Mouse (Mus musculus) neural tube, embryonic 12.5 days (tissue): Measurements from ENCODE around the gene Cyp2s1. TPM values are rescaled to one million over a fixed set of nuclear protein-coding genes. Genes with fewer than 3 reads are reported as not detected.
"Not testable (repeated sequence)": the region's sequence is repeated elsewhere in the genome, so short reads cannot be mapped to it uniquely, and the experiment has no call there.

ENCODE experiments used
- ATAC-seq: fragments of 200-750 bp; cut with Nextera tagmentation; 2 replicates; pipeline ENCODE4 v1.8.0; 2017; ENCODE audit warnings: low read depth, mild to moderate bottlenecking, moderate TSS enrichment, moderate library complexity; ENCODE audit not compliant: low FRiP score
- H3K27ac ChIP-seq: fragments of 300-500 bp; sonication (generic); 2 replicates; pipeline ENCODE4 v1.5.1; 2016
- H3K27me3 ChIP-seq: fragments of 300-500 bp; sonication (generic); replicated peaks from 2 replicates; pipeline ENCODE4 v1.6.1; 2016; ENCODE audit warnings: mild to moderate bottlenecking
- H3K36me3 ChIP-seq: fragments of 300-500 bp; sonication (generic); 2 replicates; pipeline ENCODE4 v1.6.1; 2016; ENCODE audit warnings: mild to moderate bottlenecking
- H3K4me1 ChIP-seq: fragments of 300-500 bp; sonication (generic); 2 replicates; pipeline ENCODE4 v1.6.1; 2016
- H3K4me2 ChIP-seq: fragments of 300-500 bp; sonication (generic); replicated peaks from 2 replicates; pipeline ENCODE4 v1.6.1; 2016; ENCODE audit warnings: mild to moderate bottlenecking
- H3K4me3 ChIP-seq: fragments of 300-500 bp; sonication (generic); 2 replicates; pipeline ENCODE4 v1.5.1; 2016
- H3K9ac ChIP-seq: fragments of 300-500 bp; sonication (generic); 2 replicates; pipeline ENCODE4 v1.6.1; 2016; ENCODE audit warnings: mild to moderate bottlenecking
- H3K9me3 ChIP-seq: fragments of 300-500 bp; sonication (generic); 2 replicates; pipeline ENCODE4 v1.6.1; 2016; ENCODE audit warnings: mild to moderate bottlenecking
- WGBS: fragments of 180-500 bp; shearing (Covaris S2); methylation state at CpG from one replicate; pipeline ENCODE4 v1.1.7; 2016; 5-methylcytosine and 5-hydroxymethylcytosine counted together
- polyA plus RNA-seq: library from polyadenylated mRNA; unstranded; fragments of >200 nt; fragmentation: Nextera tagmentation; extraction: Ambion mirVana; gene quantifications from 2 replicates; pipeline ENCODE4 v1.2.1, GENCODE M21; 2016

The Cyp2s1 gene
- polyA plus RNA-seq, 1 experiment from 2014 or later, result 4.0 TPM

DNA sequence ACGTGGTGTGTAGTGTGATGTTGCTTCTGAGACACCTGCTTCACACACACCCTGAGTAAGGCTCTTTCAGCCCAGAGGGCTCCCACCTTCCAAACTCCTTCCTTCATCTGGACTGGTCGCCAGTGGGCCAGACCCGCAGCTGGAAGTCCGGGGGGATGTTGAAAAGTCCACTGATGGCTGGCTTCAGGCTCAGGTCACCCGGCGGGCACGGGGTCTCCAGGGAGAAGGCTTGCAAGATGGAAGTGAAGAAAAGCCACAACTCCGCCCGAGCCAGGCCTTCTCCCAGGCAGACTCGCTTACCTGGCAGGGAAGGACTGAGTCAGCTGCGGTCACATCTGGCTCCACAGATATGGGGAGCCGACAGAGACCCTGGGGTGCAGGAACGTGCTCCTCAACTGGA is 13.3 kb downstream of the Cyp2s1 start:
- 81% methylated on average over 13 of the region's 13 CpGs for WGBS
- Histone ChIP-seq H3K36me3 (no peaks in the 10 kb centered on the region), H3K4me3 (no peak overlapping the region), H3K4me2 (no peak overlapping the region), H3K9ac (no peak overlapping the region), H3K4me1 (peaks cover 9% of the 10 kb centered on the region; the same call in 1 of the 2 replicates), H3K27me3 (no peaks in the 10 kb centered on the region), H3K9me3 (no peaks in the 10 kb centered on the region), H3K27ac (no peak overlapping the region)
- no peak for ATAC-seq

DNA sequence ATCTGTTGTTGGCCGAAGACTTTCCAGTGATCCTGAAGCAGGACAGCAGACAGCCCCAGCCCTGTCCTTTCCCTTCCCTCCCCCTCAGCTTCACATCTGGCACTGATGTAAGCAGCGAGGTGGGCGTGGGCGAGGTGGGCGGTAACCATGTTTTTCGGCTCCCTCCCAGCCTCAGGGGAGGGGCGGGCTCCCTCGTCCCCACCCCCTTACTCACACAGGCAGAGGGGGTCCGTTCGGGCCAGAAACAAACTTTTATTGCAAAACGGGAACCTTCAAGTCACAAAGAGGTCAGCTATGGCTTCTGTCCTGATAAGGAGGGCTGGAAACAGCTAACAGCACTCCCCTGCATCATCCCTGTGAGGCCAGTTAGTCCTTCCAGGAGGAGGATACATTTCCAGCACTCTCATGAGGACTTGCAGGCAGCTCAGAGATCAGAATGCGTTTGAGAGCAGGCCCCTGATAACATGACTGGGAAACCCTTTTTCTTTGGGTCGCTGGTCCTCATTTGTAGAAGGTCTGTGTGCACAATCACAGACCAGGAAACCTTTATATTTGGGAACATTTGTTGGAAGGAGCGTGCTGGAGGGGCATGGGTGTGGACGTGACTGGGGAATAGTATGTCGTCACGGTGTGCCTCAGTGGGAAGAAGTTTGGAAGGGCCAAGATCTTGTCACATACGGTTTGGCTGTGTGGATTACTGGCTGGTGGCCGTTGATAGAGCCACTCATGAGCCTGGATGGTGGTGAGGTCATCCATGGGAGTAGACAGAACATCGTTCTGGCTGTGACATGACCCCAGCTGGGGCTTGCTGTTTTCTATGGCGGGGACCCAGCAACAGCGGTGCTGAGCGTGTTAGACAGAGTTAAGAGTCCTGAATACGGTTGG is 14.2 kb downstream of the Cyp2s1 start:
- Histone ChIP-seq H3K9ac (no peak overlapping the region), H3K9me3 (no peaks in the 10 kb centered on the region), H3K27ac (no peak overlapping the region), H3K36me3 (no peaks in the 10 kb centered on the region), H3K4me2 (peak overlapping the region; percentile 39), H3K4me1 (peaks cover 9% of the 10 kb centered on the region; the same call in 1 of the 2 replicates), H3K27me3 (no peaks in the 10 kb centered on the region), H3K4me3 (no peak overlapping the region)
- ATAC-seq, result no peak
- WGBS, result 35% methylated on average over 24 of the region's 24 CpGs

DNA sequence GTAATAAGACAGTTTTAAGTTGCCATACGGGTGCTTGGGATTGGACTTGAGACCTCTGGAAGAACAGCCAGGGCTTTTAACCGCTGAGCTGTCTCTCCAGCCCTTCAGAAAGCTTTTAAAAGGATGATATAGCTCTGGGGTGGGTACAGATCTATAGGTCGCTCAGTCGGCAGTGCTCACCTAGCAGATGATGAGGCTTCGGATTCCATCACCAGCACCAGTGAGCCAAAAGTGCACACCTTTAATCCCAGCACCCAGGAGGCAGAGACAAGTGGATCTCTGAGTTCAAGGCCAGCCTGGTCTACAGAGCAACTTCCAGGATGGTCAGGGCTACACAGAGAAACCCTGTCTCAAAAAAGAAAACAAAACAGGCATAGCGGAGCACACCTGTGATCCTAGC is 15.7 kb downstream of the Cyp2s1 start:
- Histone ChIP-seq H3K4me1 (peaks cover 9% of the 10 kb centered on the region; the same call in 1 of the 2 replicates), H3K4me3 (no peak overlapping the region), H3K9me3 (no peaks in the 10 kb centered on the region), H3K27ac (no peak overlapping the region), H3K4me2 (no peak overlapping the region), H3K27me3 (no peaks in the 10 kb centered on the region), H3K9ac (no peak overlapping the region), H3K36me3 (no peaks in the 10 kb centered on the region)
- no peak for ATAC-seq
- 87% methylated on average over 6 of the region's 6 CpGs for WGBS

DNA sequence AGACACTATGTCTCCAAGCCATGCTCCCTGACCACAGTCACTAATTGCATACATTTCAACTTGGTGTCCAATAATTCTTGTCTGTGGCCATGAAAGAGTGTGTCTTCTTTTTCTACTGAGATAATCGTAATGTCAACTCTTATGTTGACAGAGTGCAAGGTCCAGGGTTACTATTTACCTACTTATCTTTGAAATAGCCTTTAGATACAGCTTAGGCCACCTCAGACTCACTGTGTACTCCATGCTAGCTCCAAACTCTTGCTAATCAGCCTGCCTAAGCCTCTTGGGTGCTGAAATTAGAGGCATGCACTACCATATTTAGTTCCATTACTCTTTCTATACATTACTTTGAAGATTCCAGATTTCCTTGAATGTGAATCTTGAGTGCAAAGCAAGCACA is 17.3 kb downstream of the Cyp2s1 start:
- H3K9me3 ChIP-seq, result no peaks in the 10 kb centered on the region
- ATAC-seq, result no peak
- 85% methylated on average over 1 of the region's 1 CpGs for WGBS

DNA sequence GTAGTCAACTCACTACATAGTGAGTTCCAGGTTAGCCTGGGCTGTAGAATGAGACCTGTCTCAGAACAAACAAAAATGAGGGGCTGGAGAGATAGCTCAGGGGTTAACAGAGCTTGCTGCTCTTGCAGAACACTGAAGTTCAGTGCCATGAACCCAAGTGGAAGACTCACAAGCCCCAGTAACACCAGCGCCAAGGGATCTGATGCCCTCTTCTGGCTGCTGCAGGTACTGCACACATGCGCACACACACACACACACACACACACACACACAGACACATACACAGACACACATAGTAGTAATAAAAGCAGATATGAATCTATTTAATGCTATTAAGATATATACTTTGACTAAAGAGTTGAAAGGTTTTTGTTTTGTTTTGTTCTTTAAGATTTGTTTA is 18.2 kb downstream of the Cyp2s1 start:
- Histone ChIP-seq H3K4me1 (0 out of 2 replicates have a peak, but pooled peaks cover 6% of the 10 kb centered on the region), H3K27ac (no peak overlapping the region), H3K9me3 (no peaks in the 10 kb centered on the region), H3K27me3 (no peaks in the 10 kb centered on the region), H3K4me2 (no peak overlapping the region), H3K9ac (no peak overlapping the region), H3K4me3 (no peak overlapping the region), H3K36me3 (no peaks in the 10 kb centered on the region)
- 90% methylated on average over 2 of the region's 2 CpGs for WGBS
- ATAC-seq, result no peak

More for the DNA sequence above, 17.3 kb downstream of the Cyp2s1 start:
- Histone ChIP-seq H3K4me1 (0 out of 2 replicates have a peak, but pooled peaks cover 6% of the 10 kb centered on the region), H3K4me2 (no peak overlapping the region), H3K27ac (no peak overlapping the region), H3K4me3 (no peak overlapping the region), H3K9ac (no peak overlapping the region), H3K36me3 (no peaks in the 10 kb centered on the region), H3K27me3 (no peaks in the 10 kb centered on the region)

DNA sequence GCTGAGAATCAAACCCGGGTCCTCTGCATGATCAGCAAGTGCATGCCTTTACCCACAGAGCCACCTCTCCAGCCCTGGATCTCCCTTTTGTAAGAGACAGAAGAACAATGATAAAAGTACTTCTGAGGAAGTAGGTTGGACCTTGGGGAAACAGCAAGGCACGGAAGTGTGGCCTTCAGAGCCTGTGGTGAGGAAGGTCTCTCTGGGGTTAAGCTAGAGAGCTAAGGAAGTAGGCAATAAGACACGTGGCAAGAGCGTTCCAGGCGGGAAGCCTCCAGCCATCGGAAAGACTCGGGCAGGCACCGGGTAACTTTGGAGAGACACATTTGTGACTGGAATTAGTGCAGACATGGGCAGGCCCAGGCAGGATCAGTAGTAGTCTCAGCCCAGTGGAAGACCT is 21.9 kb downstream of the Cyp2s1 start:
- no peaks in the 10 kb centered on the region for H3K4me1 ChIP-seq
- 90% methylated on average over 8 of the region's 8 CpGs for WGBS
- ATAC-seq, result no peak
- no peak overlapping the region for H3K4me3 ChIP-seq
- H3K4me2 ChIP-seq, result no peak overlapping the region
- no peak overlapping the region for H3K9ac ChIP-seq
- H3K36me3 ChIP-seq, result no peaks in the 10 kb centered on the region
- H3K27ac ChIP-seq, result no peak overlapping the region
- no peaks in the 10 kb centered on the region for H3K9me3 ChIP-seq
- no peaks in the 10 kb centered on the region for H3K27me3 ChIP-seq

DNA sequence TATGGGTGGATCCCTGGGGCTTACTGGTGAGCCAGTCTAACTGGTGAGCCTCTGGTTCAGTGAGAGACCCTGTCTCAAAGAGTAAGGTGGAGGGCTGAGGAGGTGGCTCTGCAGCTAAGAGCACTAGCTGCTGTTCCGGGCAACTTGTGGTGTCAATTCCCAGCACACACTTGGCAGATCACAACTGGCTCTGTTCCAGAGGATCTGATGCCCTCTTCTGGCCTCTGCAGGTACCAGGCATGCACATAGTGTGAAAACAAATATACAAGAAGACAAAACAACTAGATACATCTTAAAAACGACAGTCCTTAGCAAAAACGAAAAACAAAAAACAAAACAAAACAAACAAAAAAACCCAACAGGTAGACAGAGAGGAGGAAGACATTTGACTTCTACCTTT is 23.0 kb downstream of the Cyp2s1 start:
- Histone ChIP-seq H3K9ac (no peak overlapping the region), H3K4me1 (peaks cover 5% of the 10 kb centered on the region), H3K9me3 (no peaks in the 10 kb centered on the region), H3K4me3 (no peak overlapping the region), H3K27ac (no peak overlapping the region), H3K4me2 (no peak overlapping the region), H3K36me3 (no peaks in the 10 kb centered on the region), H3K27me3 (no peaks in the 10 kb centered on the region)
- no peak for ATAC-seq
- WGBS, result 53% methylated on average over 3 of the region's 3 CpGs

DNA sequence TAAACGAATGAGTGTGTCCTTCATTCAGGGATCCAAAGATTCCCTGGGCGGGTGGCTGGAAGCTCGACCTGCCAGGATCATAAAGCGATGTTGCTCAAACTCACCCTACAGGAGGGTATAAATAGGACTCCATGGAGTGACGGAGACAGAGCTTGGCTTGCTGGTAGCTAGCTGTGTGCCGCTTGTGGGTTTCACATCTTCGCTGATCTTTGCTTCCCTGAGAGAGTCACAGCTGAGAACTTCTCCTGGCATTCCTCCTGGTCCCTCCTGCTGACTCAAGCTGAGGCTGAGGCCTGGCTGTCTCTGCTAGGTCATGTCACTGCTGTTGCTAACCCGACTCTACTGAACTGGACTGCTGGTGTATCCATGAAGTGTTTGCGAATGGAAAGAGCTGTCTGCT is 23.7 kb downstream of the Cyp2s1 start:
- H3K36me3 ChIP-seq, H3K27ac ChIP-seq, H3K27me3 ChIP-seq, H3K9ac ChIP-seq, H3K4me2 ChIP-seq, H3K4me3 ChIP-seq, ATAC-seq, H3K9me3 ChIP-seq: not testable (repeated sequence)
- 71% methylated on average over 9 of the region's 9 CpGs for WGBS
- H3K4me1 ChIP-seq, result peaks cover 11% of the 10 kb centered on the region

DNA sequence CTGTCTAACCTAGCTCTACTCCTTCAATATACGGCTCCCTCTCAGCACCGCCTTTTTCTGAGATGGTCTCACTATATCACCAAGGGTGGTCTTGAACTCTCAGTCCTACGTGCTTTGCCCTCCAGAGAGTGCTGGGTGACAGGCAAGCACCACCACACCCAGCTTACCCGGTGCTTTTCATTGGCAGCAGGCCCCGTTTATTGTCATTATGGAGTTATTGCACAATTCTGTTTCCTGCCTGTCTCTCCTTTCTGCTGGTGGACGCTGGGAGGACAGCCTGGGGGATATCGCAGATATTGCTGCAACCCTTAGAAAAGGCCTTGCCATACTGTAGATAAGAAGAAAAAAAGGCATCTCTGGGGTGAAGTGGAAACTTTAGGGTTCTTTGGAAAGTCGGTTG is 26.1 kb downstream of the Cyp2s1 start:
- Histone ChIP-seq H3K27me3 (0 out of 2 replicates have a peak, but pooled peaks cover 3% of the 10 kb centered on the region), H3K9ac (no peak overlapping the region), H3K4me1 (peaks cover 19% of the 10 kb centered on the region), H3K27ac (no peak overlapping the region), H3K4me2 (no peak overlapping the region), H3K4me3 (no peak overlapping the region), H3K9me3 (no peaks in the 10 kb centered on the region), H3K36me3 (no peaks in the 10 kb centered on the region)
- 73% methylated on average over 8 of the region's 8 CpGs for WGBS
- ATAC-seq, result no peak

DNA sequence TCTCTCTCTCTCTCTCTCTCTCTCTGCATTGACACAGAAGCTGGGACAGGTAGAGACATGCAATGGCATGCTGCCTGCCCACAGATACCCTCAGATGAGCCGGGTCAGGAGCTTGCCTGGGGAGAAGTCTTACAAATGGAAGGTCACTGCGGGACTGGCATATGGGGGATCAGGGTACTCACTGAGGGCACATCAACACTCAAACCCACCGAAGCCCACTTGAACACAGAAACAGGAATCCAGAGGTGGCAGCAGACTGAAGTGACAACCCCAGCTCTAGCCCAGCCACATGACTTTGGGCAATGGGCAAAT is 27.6 kb downstream of the Cyp2s1 start:
- H3K9me3 ChIP-seq, result no peaks in the 10 kb centered on the region
- no peaks in the 10 kb centered on the region for H3K36me3 ChIP-seq
- H3K4me3 ChIP-seq, result peak overlapping the region; percentile 46; the same call in 1 of the 2 replicates
- peak overlapping the region; percentile 79 for H3K4me2 ChIP-seq
- no peak overlapping the region for H3K27ac ChIP-seq
- ATAC-seq, result no peak
- H3K9ac ChIP-seq, result no peak overlapping the region; the same call in 1 of the 2 replicates
- H3K27me3 ChIP-seq, result 0 out of 2 replicates have a peak, but pooled peaks cover 3% of the 10 kb centered on the region
- 45% methylated on average over 3 of the region's 3 CpGs for WGBS
- peaks cover 19% of the 10 kb centered on the region for H3K4me1 ChIP-seq

DNA sequence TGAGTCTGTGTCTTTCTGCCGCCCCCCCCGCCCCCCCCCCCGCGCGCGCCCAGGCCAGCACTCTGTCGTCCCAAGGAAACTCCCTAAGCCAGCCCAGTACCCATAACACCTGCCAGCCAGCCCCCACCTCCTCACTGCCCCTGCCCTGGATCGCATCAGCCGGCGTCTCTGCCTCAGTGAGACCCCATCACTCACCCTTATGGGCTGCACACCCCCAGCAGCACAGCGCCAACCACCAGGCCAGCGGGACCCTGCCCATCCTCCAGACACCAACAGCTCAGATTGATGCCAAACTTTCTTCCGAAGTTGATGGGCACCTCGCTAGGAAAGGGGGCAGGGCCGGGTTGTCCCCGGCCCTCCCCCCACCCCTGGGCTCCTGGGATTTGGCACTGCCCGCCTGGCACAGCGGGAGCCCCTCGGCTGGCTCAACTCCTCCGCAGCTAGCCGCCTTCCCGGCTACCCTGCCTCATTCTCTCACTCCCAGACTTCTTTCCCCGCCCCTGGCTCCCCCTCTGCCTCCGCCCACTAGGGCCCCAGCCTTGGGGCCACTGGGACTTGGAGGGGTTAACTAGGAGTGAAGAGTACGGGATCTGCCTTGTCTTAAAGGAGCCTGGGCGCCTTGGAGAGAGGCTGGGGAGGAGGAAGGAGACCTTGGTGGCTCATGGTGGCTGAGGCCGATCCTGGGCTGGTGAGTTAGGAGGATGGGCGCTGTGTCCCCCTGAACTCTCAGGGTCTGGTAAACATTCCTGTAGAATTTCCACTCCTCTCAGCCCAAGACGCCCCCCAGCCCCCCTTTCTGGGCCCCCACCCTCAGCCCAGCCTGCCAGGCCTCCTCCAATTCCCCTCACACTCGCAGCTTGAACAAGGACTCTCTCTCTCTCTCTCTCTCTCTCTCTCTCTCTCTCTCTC is 28.2 kb downstream of the Cyp2s1 start, which contains the start of gene Axl:
TSS of gene Axl (minus strand) at position 486 of the 909 bp plus-strand sequence.
- Histone ChIP-seq H3K9ac (peak within 1 kb of the TSS; percentile 57), H3K36me3 (no peaks in the 10 kb centered on the region), H3K4me2 (peak within 1 kb of the TSS; percentile 79), H3K4me1 (peaks cover 19% of the 10 kb centered on the region), H3K4me3 (peak within 1 kb of the TSS; percentile 46), H3K27me3 (0 out of 2 replicates have a peak, but pooled peaks cover 3% of the 10 kb centered on the region), H3K9me3 (no peaks in the 10 kb centered on the region), H3K27ac (no peak within 1 kb of the TSS)
- peak; percentile 85 for ATAC-seq
- under 1% methylated on average over 29 of the region's 30 CpGs for WGBS
